Comparison of ENCODE assay signal across 25 mouse cellular contexts in genomic region chr7:121107851-121108250, GRCm38 (mm10). TPM values are rescaled to one million over a fixed set of nuclear protein-coding genes. Genes with fewer than 3 reads are reported as not detected.
A peak's percentile ranks its signal among the peaks of the same experiment; 100 is the strongest.
DNase-seq lines count a peak whose midpoint lies in the region.
"Had no signal": no experiment of that assay in that cellular context is flagged by ENCODE, and none has a peak within 500 bp of the region (broad histone marks: within the 10 kb centered on the region; RNA-seq: fewer than 3 reads in every experiment).

No protein-coding gene starts in this region.

- H3K4me3 ChIP-seq in heart, embryonic 10.5 days = no peak overlapping the region
- H3K4me3 ChIP-seq: embryonic facial prominence, embryonic 12.5 days; hindbrain, embryonic 10.5 days; midbrain, embryonic 10.5 days; neural tube, embryonic 15.5 days; stomach, embryonic 15.5 days had no signal

- peak; percentile 27 to 64 for DNase-seq in heart, adult 18-20 months
- DNase-seq in heart, embryonic 10.5 days (ENCODE audit: low spot score) = no peak
- DNase-seq in kidney, adult 9 months = peak; percentile 50
- no peak for DNase-seq in kidney, postnatal 10 days
- DNase-seq in heart, adult 8-10 months (ENCODE audit: low spot score) = peak; percentile 74
- peak; percentile 33 for DNase-seq in heart, postnatal 4 days
- DNase-seq in adrenal gland, adult 18-20 months (ENCODE audit: low spot score in 2 of 2) = no peak
- no peak for DNase-seq in frontal cortex, postnatal 10 days (ENCODE audit: low spot score in 2 of 2)
- DNase-seq: adrenal gland, adult 2 months; cerebellum, adult 11-12 months; cerebellum, postnatal 10 days; forebrain, postnatal 0 days; gastrocnemius, postnatal 25 days; layer of hippocampus, postnatal 36 days; right cerebral cortex, adult 18-20 months; right cerebral cortex, postnatal 4 days; thymus, postnatal 36 days had no signal

- 56% methylated on average over 3 of the region's 3 CpGs for WGBS in heart, embryonic 10.5 days

- no peak overlapping the region for H3K27ac ChIP-seq in heart, embryonic 10.5 days
- H3K27ac ChIP-seq: embryonic facial prominence, embryonic 12.5 days; hindbrain, embryonic 10.5 days; hindbrain, postnatal 0 days; midbrain, embryonic 10.5 days; neural tube, embryonic 15.5 days; stomach, embryonic 15.5 days had no signal

- no peaks in the 10 kb centered on the region for H3K9me3 ChIP-seq in heart, embryonic 10.5 days
- H3K9me3 ChIP-seq: embryonic facial prominence, embryonic 12.5 days; hindbrain, embryonic 10.5 days; midbrain, embryonic 10.5 days; neural tube, embryonic 15.5 days; stomach, embryonic 15.5 days had no signal

- H3K4me1 ChIP-seq in heart, embryonic 10.5 days = peaks cover 5% of the 10 kb centered on the region; the same call in 1 of the 2 replicates
- H3K4me1 ChIP-seq: embryonic facial prominence, embryonic 12.5 days; hindbrain, embryonic 10.5 days; midbrain, embryonic 10.5 days; neural tube, embryonic 15.5 days had no signal

- no peaks in the 10 kb centered on the region for H3K36me3 ChIP-seq in heart, embryonic 10.5 days
- H3K36me3 ChIP-seq: embryonic facial prominence, embryonic 12.5 days; hindbrain, embryonic 10.5 days; midbrain, embryonic 10.5 days; neural tube, embryonic 15.5 days; stomach, embryonic 15.5 days had no signal

- no peaks in the 10 kb centered on the region for H3K27me3 ChIP-seq in heart, embryonic 10.5 days (ENCODE audit: insufficient read depth, poor library complexity, severe bottlenecking)
- H3K27me3 ChIP-seq: embryonic facial prominence, embryonic 12.5 days; neural tube, embryonic 15.5 days; stomach, embryonic 15.5 days had no signal

RNA-seq across cellular contexts. Expression of gene Otoa, which starts 26.4 kb away (rescaled TPM):
- under 1 TPM; 0.05 to 0.18 TPM for total RNA-seq in heart, adult 18-20 months (2021)
- 0.04 TPM in 1 of 2 replicates, not detected in the other for polyA plus RNA-seq in heart, embryonic 10.5 days (2016; fragmentation: Nextera tagmentation; extraction: Ambion mirVana)
- under 1 TPM; 0.06 to 0.19 (median 0.06) TPM for total RNA-seq in heart, adult 8-10 months (2022)
- 1 to 10 TPM; 5.0 to 5.5 TPM for total RNA-seq in heart, postnatal 4 days (2021)
- 1 to 10 TPM in 1 of 2 experiments, under 1 TPM in 1; 0.26 to 1.0 TPM for total RNA-seq in adrenal gland, adult 18-20 months (2021)
- polyA plus RNA-seq: CD4-positive, CD25-positive, alpha-beta regulatory T cell, adult 4 months; forebrain, embryonic 11.5 days had no signal

RNA-seq across cellular contexts. Expression of gene Igsf6, which starts 33.5 kb away (rescaled TPM):
- 1 to 10 TPM in 1 of 2 experiments, under 1 TPM in 1; 0.89 to 1.5 TPM for total RNA-seq in heart, adult 18-20 months (2021)
- 0.39 and 0.92 TPM in 2 replicates for polyA plus RNA-seq in heart, embryonic 10.5 days (2016; fragmentation: Nextera tagmentation; extraction: Ambion mirVana)
- 1 to 10 TPM in 2 of 4 experiments, under 1 TPM in 2; 0.72 to 1.5 (median 1.2) TPM for total RNA-seq in heart, adult 8-10 months (2022)
- under 1 TPM; 0.48 to 0.81 TPM for total RNA-seq in heart, postnatal 4 days (2021)
- 1 to 10 TPM; 2.5 to 4.1 TPM for total RNA-seq in adrenal gland, adult 18-20 months (2021)
- total RNA-seq: hindbrain, postnatal 0 days had no signal

Comparison
In these comparisons a context has a peak if more than half of its experiments do, and no peak if none do; other contexts are left out.
1. DNase-seq: peak in heart, adult 18-20 months (2 of 2), kidney, adult 9 months (single experiment), heart, adult 8-10 months (single experiment) and heart, postnatal 4 days (single experiment); none in heart, embryonic 10.5 days (single experiment), kidney, postnatal 10 days (single experiment), adrenal gland, adult 18-20 months (0 of 2) and frontal cortex, postnatal 10 days (0 of 2).